Mouse (Mus musculus): ENCODE data around the gene Sema4d.

GRCm38 (mm10) chr13:51753802-51754444, 39.6 kb downstream of the Sema4d start:
- TF ChIP-seq CTCF (IDR thresholded peaks at IDR 0.05; ENCODE audit: low read depth, low read length) (no peak), GATA1 (IDR thresholded peaks at IDR 0.05; ENCODE audit: borderline replicate concordance, low read length) (no peak), GATA2 (IDR thresholded peaks at IDR 0.05; ENCODE audit: borderline replicate concordance, low read depth, low read length) (no peak)

Data from G1E (cell line).